ENCODE assay signal across 8 mouse cellular contexts in the genomic region with DNA sequence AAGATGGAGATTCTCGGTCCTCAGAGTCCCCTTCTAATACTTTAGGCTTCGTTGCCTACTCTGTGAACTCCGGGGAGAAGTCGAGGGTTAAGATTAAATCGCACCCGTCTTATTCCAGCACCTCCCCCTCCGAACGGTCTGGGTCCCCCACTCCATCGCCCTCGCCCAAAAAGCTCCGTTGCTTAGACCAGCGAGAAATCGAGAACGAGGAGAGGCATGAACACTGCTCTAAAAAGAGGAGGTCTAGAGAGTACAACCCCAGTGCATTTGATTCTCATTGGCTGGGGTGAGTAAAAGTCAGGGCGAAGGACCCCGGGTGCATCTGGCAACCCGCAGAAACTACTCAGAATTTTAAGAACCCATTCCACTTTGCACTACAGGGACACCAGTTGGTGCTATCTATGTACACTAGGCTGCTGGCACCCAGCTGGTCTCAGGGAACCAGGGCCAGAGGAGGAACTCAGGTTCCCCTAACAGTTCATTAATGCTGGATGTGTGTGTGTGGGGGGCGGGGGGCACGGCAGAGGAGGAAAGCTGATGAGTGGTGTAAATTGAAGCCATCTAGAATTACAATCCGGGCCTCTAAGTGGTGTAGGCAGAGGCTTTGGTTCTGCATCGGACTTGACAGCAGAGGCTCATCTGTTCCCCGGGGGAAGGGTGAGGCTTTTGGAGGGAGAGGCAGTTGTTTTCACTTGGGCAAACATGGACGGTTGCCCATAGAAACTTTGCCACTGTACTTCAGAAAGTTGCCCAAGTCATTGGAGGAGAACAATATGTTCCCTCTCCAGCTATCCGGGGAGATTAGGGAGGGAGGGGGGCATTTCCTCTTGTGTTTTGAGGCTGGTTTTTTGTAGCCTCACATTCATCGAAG. TPM values are rescaled to one million over a fixed set of nuclear protein-coding genes. Genes with fewer than 3 reads are reported as not detected.
A peak's percentile ranks its signal among the peaks of the same experiment; 100 is the strongest.
DNase-seq lines count a peak whose midpoint lies in the region; ATAC-seq and TF ChIP-seq lines count a peak whose summit lies in the region.

No protein-coding gene starts in this region.

- WGBS in cerebellum, adult 2 months, result 7% methylated on average over 25 of the region's 25 CpGs
- WGBS in bone marrow, adult 2 months, result 2% methylated on average over 25 of the region's 25 CpGs
- under 1% methylated on average over 25 of the region's 25 CpGs for WGBS in forebrain, embryonic 12.5 days
- under 1% methylated on average over 25 of the region's 25 CpGs for whole genome bisulfite sequencing in limb, embryonic 14.5 days
- 2% methylated on average over 25 of the region's 25 CpGs for WGBS in midbrain, embryonic 13.5 days

- no peak for TF ChIP-seq POLR2A in cerebellum, adult 2 months (IDR thresholded peaks at IDR 0.05; ENCODE audit: borderline replicate concordance, insufficient read depth, low read length)
- TF ChIP-seq POLR2A in bone marrow, adult 2 months (IDR thresholded peaks at IDR 0.05; ENCODE audit: borderline replicate concordance, control insufficient read depth, low read depth, low read length), result no peak
- no peak for TF ChIP-seq POLR2A in limb, embryonic 14.5 days (IDR thresholded peaks at IDR 0.05; ENCODE audit: borderline replicate concordance, extremely low read depth, insufficient read depth, insufficient read length)

- ATAC-seq in forebrain, embryonic 12.5 days (ENCODE audit: low FRiP score), result no peak
- ATAC-seq in limb, embryonic 14.5 days (ENCODE audit: low FRiP score, low read depth), result no peak
- no peak for ATAC-seq in midbrain, embryonic 13.5 days

- H3K9ac ChIP-seq in forebrain, embryonic 12.5 days, result peak overlapping the region; percentile 84
- peak overlapping the region; percentile 85 for H3K9ac ChIP-seq in limb, embryonic 14.5 days (ENCODE audit: low read depth, low read length, severe bottlenecking)
- H3K9ac ChIP-seq in midbrain, embryonic 13.5 days (replicated peaks), result peak overlapping the region; percentile 94

- peak overlapping the region; percentile 73 for H3K4me3 ChIP-seq in cerebellum, adult 2 months (replicated peaks; ENCODE audit: insufficient read depth, low read depth, low read length)
- peak overlapping the region; percentile 97 for H3K4me3 ChIP-seq in bone marrow, adult 2 months (replicated peaks; ENCODE audit: control insufficient read depth, low read depth, low read length)
- H3K4me3 ChIP-seq in forebrain, embryonic 12.5 days (replicated peaks), result peak overlapping the region; percentile 82
- peak overlapping the region; percentile 81 for H3K4me3 ChIP-seq in limb, embryonic 14.5 days (replicated peaks; ENCODE audit: low read length)
- H3K4me3 ChIP-seq in midbrain, embryonic 13.5 days (replicated peaks), result peak overlapping the region; percentile 78

- intact Hi-C loops in heart, postnatal 25 days (cut with DNase I), result loop anchor here (2.0 kb wide), 2 partner anchors 18 to 132 kb away; no protein-coding TSS in a partner anchor

- peak overlapping the region; percentile 79 for H3K4me2 ChIP-seq in forebrain, embryonic 12.5 days
- peak overlapping the region; percentile 60 for H3K4me2 ChIP-seq in limb, embryonic 14.5 days (replicated peaks; ENCODE audit: low read depth, low read length, severe bottlenecking)
- peak overlapping the region; percentile 82 for H3K4me2 ChIP-seq in midbrain, embryonic 13.5 days (replicated peaks)

- DNase-seq in cerebellum, adult 2 months, result peak; percentile 24 to 28
- DNase-seq in cerebellum, postnatal 36 days, result no peak
- DNase-seq in heart, postnatal 25 days (ENCODE audit: low spot score), result peak; percentile 50
- peak; percentile 23 for DNase-seq in limb, embryonic 14.5 days (ENCODE audit: low spot score)
- DNase-seq in thymus, postnatal 36 days, result peak; percentile 19 to 25

- H3K9me3 ChIP-seq in forebrain, embryonic 12.5 days, result no peaks in the 10 kb centered on the region
- H3K9me3 ChIP-seq in limb, embryonic 14.5 days (ENCODE audit: control insufficient read depth, low read length), result no peaks in the 10 kb centered on the region
- H3K9me3 ChIP-seq in midbrain, embryonic 13.5 days, result no peaks in the 10 kb centered on the region

- peak overlapping the region; percentile 37; the same call in 1 of the 2 replicates for H3K27ac ChIP-seq in cerebellum, adult 2 months (ENCODE audit: insufficient read depth, low read length)
- H3K27ac ChIP-seq in bone marrow, adult 2 months (ENCODE audit: control insufficient read depth, insufficient read depth, low read depth, low read length, poor library complexity), result peak overlapping the region; percentile 97
- H3K27ac ChIP-seq in forebrain, embryonic 12.5 days, result peak overlapping the region; percentile 98
- H3K27ac ChIP-seq in limb, embryonic 14.5 days (replicated peaks; ENCODE audit: low read depth, low read length), result peak overlapping the region; percentile 90
- peak overlapping the region; percentile 97 for H3K27ac ChIP-seq in midbrain, embryonic 13.5 days

- TF ChIP-seq CTCF in cerebellum, adult 2 months (IDR thresholded peaks at IDR 0.05; ENCODE audit: borderline replicate concordance, insufficient read depth, low read depth, low read length), result no peak
- TF ChIP-seq CTCF in bone marrow, adult 2 months (IDR thresholded peaks at IDR 0.05; ENCODE audit: control insufficient read depth, insufficient read depth, low read length), result no peak

- H3K27me3 ChIP-seq in cerebellum, adult 2 months (ENCODE audit: control insufficient read depth, insufficient read depth, low read length), result no peaks in the 10 kb centered on the region
- H3K27me3 ChIP-seq in forebrain, embryonic 12.5 days, result no peaks in the 10 kb centered on the region
- H3K27me3 ChIP-seq in limb, embryonic 14.5 days (ENCODE audit: control insufficient read depth, insufficient read depth, low read length), result no peaks in the 10 kb centered on the region
- H3K27me3 ChIP-seq in midbrain, embryonic 13.5 days, result peaks cover 8% of the 10 kb centered on the region; the same call in 1 of the 2 replicates

- peaks cover 30% of the 10 kb centered on the region for H3K36me3 ChIP-seq in forebrain, embryonic 12.5 days (replicated peaks)
- H3K36me3 ChIP-seq in limb, embryonic 14.5 days (ENCODE audit: control insufficient read depth, insufficient read depth, low read length), result peaks cover 34% of the 10 kb centered on the region
- peaks cover 33% of the 10 kb centered on the region for H3K36me3 ChIP-seq in midbrain, embryonic 13.5 days

- no peaks in the 10 kb centered on the region for H3K4me1 ChIP-seq in cerebellum, adult 2 months (ENCODE audit: control insufficient read depth, insufficient read depth, low read length)
- H3K4me1 ChIP-seq in bone marrow, adult 2 months (ENCODE audit: control insufficient read depth, insufficient read depth, low read length), result no peaks in the 10 kb centered on the region
- peaks cover 37% of the 10 kb centered on the region for H3K4me1 ChIP-seq in forebrain, embryonic 12.5 days
- no peaks in the 10 kb centered on the region for H3K4me1 ChIP-seq in limb, embryonic 14.5 days (ENCODE audit: control insufficient read depth, insufficient read depth, low read length)
- peaks cover 35% of the 10 kb centered on the region for H3K4me1 ChIP-seq in midbrain, embryonic 13.5 days (replicated peaks)

RNA-seq across cellular contexts. Expression of a gene that starts 1.1 kb away (rescaled TPM):
- polyA plus RNA-seq in cerebellum, adult 2 months (2012; rRNA removed), result 0.87 and 1.1 TPM in 2 replicates
- polyA plus RNA-seq in bone marrow, adult 2 months (2011; ENCODE audit: insufficient read depth, insufficient read length, low replicate concordance, missing spikeins), result 1.8 and 2.1 TPM in 2 replicates
- 0.79 and 0.85 TPM in 2 replicates for polyA plus RNA-seq in forebrain, embryonic 12.5 days (2016; fragmentation: Nextera tagmentation; extraction: Ambion mirVana)
- total RNA-seq in heart, postnatal 25 days (2021), result under 1 TPM; 0.73 to 0.87 TPM
- 0.24 and 0.58 TPM in 2 replicates for polyA plus RNA-seq in limb, embryonic 14.5 days (2012; rRNA removed)
- 0.54 and 0.62 TPM in 2 replicates for polyA plus RNA-seq in limb, embryonic 14.5 days (2014; fragmentation: Nextera tagmentation; extraction: Ambion mirVana)
- 1.1 and 1.2 TPM in 2 replicates for polyA plus RNA-seq in midbrain, embryonic 13.5 days (2015; fragmentation: Nextera tagmentation; extraction: Ambion mirVana)

RNA-seq across cellular contexts. Expression of a gene that starts 1.4 kb away (rescaled TPM):
- polyA plus RNA-seq in cerebellum, adult 2 months (2012; rRNA removed), result 1,343 and 1,402 TPM in 2 replicates
- 101 and 115 TPM in 2 replicates for polyA plus RNA-seq in bone marrow, adult 2 months (2011; ENCODE audit: insufficient read depth, insufficient read length, low replicate concordance, missing spikeins)
- 108 and 119 TPM in 2 replicates for polyA plus RNA-seq in forebrain, embryonic 12.5 days (2016; fragmentation: Nextera tagmentation; extraction: Ambion mirVana)
- 100 to 1,000 TPM; 349 to 403 TPM for total RNA-seq in heart, postnatal 25 days (2021)
- polyA plus RNA-seq in limb, embryonic 14.5 days (2012; rRNA removed), result 88.6 and 93.4 TPM in 2 replicates
- 92.9 and 94.2 TPM in 2 replicates for polyA plus RNA-seq in limb, embryonic 14.5 days (2014; fragmentation: Nextera tagmentation; extraction: Ambion mirVana)
- polyA plus RNA-seq in midbrain, embryonic 13.5 days (2015; fragmentation: Nextera tagmentation; extraction: Ambion mirVana), result 131 and 132 TPM in 2 replicates

RNA-seq across cellular contexts. Expression of a gene that starts 9.6 kb away (rescaled TPM):
- polyA plus RNA-seq in cerebellum, adult 2 months (2012; rRNA removed), result not detected in 2 replicates
- not detected in 2 replicates for polyA plus RNA-seq in bone marrow, adult 2 months (2011; ENCODE audit: insufficient read depth, insufficient read length, low replicate concordance, missing spikeins)
- polyA plus RNA-seq in forebrain, embryonic 12.5 days (2016; fragmentation: Nextera tagmentation; extraction: Ambion mirVana), result not detected in 2 replicates
- not detected for total RNA-seq in heart, postnatal 25 days (2021)
- not detected in 2 replicates for polyA plus RNA-seq in limb, embryonic 14.5 days (2012; rRNA removed)
- polyA plus RNA-seq in limb, embryonic 14.5 days (2014; fragmentation: Nextera tagmentation; extraction: Ambion mirVana), result not detected in 2 replicates
- polyA plus RNA-seq in midbrain, embryonic 13.5 days (2015; fragmentation: Nextera tagmentation; extraction: Ambion mirVana), result not detected in 2 replicates

RNA-seq across cellular contexts. Expression of a gene that starts 26.9 kb away (rescaled TPM):
- not detected in 2 replicates for polyA plus RNA-seq in cerebellum, adult 2 months (2012; rRNA removed)
- not detected in 2 replicates for polyA plus RNA-seq in bone marrow, adult 2 months (2011; ENCODE audit: insufficient read depth, insufficient read length, low replicate concordance, missing spikeins)
- 0.57 and 0.60 TPM in 2 replicates for polyA plus RNA-seq in forebrain, embryonic 12.5 days (2016; fragmentation: Nextera tagmentation; extraction: Ambion mirVana)
- total RNA-seq in heart, postnatal 25 days (2021), result not detected
- not detected in 2 replicates for polyA plus RNA-seq in limb, embryonic 14.5 days (2012; rRNA removed)
- polyA plus RNA-seq in limb, embryonic 14.5 days (2014; fragmentation: Nextera tagmentation; extraction: Ambion mirVana), result 0.22 and 0.23 TPM in 2 replicates
- polyA plus RNA-seq in midbrain, embryonic 13.5 days (2015; fragmentation: Nextera tagmentation; extraction: Ambion mirVana), result 1.1 and 1.4 TPM in 2 replicates

RNA-seq across cellular contexts. Expression of a gene that starts 57.2 kb away (rescaled TPM):
- 0.70 and 0.78 TPM in 2 replicates for polyA plus RNA-seq in cerebellum, adult 2 months (2012; rRNA removed)
- polyA plus RNA-seq in bone marrow, adult 2 months (2011; ENCODE audit: insufficient read depth, insufficient read length, low replicate concordance, missing spikeins), result not detected in 2 replicates
- 0.19 TPM in 1 of 2 replicates, not detected in the other for polyA plus RNA-seq in forebrain, embryonic 12.5 days (2016; fragmentation: Nextera tagmentation; extraction: Ambion mirVana)
- under 1 TPM in 1 of 2 experiments, not detected in 1; 0.11 TPM for total RNA-seq in heart, postnatal 25 days (2021)
- 0.13 and 0.15 TPM in 2 replicates for polyA plus RNA-seq in limb, embryonic 14.5 days (2012; rRNA removed)
- polyA plus RNA-seq in limb, embryonic 14.5 days (2014; fragmentation: Nextera tagmentation; extraction: Ambion mirVana), result not detected in 2 replicates
- 0.08 TPM in 1 of 2 replicates, not detected in the other for polyA plus RNA-seq in midbrain, embryonic 13.5 days (2015; fragmentation: Nextera tagmentation; extraction: Ambion mirVana)

Comparison
In these comparisons a context has a peak if more than half of its experiments do, and no peak if none do; other contexts are left out.
1. DNase-seq: peak in cerebellum, adult 2 months (2 of 2), heart, postnatal 25 days (single experiment), limb, embryonic 14.5 days (single experiment) and thymus, postnatal 36 days (2 of 2); none in cerebellum, postnatal 36 days (0 of 2).
2. H3K27ac ChIP-seq: peak in every context shown above with its lines; median percentile 98 in forebrain, embryonic 12.5 days; 97 in bone marrow, adult 2 months; 97 in midbrain, embryonic 13.5 days; 90 in limb, embryonic 14.5 days; 37 in cerebellum, adult 2 months.
3. RNA of a gene that starts 1.4 kb away (polyA plus RNA-seq): 1,343 to 1,402 TPM in cerebellum, adult 2 months; 131 to 132 TPM in midbrain, embryonic 13.5 days, 101 to 115 TPM in bone marrow, adult 2 months, 108 to 119 TPM in forebrain, embryonic 12.5 days and 88.6 to 94.2 TPM in limb, embryonic 14.5 days; every median in the first group is over 10 times any median in the second.
4. Peak in every context shown above with its lines, with median percentiles within 50 percentile points of each other: H3K4me3 ChIP-seq, H3K4me2 ChIP-seq and H3K9ac ChIP-seq.